ENCODE assay signal across 8 mouse cellular contexts in the genomic region with DNA sequence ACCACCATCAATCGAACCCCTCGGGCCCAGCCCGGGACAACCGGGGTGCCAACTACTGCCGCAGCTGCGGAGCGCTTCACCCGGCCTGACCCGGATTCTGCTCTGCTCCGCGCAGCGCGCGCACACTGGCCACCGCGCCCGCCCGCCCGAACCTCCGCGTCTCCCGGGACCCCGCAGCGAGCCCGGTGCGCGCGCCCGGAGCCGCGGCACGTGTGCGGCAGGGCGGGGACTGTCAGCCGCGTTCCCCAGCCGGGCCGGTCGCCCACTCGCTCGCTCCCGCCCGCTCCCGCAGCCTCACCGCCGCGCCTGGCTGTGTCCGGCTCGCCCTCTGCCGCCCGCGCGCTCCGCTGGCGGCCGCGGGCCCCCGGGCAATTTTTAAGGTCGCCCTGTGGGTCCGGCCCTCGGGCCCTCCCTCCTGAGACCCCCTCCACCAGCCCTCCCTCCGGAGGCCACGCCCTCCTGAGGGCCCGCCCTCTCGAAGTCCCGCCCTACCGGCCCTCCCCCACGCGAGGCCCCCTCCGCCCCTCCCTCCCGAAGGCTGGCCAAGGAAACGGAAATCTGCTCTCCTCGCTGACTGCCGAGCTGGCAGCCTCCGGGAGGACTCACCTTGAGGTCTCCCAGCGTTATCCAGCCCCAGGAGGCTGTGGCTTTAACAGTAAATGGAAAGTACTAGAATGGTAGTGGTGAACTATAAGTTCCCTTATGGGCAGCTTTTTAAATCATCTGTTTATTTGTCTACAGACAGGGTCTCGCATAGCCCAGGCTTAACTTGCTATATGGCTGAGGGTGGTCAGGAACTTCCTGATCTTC. TPM values are rescaled to one million over a fixed set of nuclear protein-coding genes. Genes with fewer than 3 reads are reported as not detected.
DNase-seq lines count a peak whose midpoint lies in the region; ATAC-seq and TF ChIP-seq lines count a peak whose summit lies in the region.

A gene (minus strand): TSS at position 456 of the 810 bp plus-strand sequence.

- H3K27me3 ChIP-seq in hindbrain, postnatal 0 days (ENCODE audit: insufficient read depth, low read length) = no peaks in the 10 kb centered on the region

- peak; percentile 95 for DNase-seq in ZHBTc4 (ENCODE audit: low read depth, low spot score)
- peak; percentile 64 to 86 for DNase-seq in cerebellum, postnatal 4 days (ENCODE audit: low spot score in 2 of 2)
- peak; percentile 91 for DNase-seq in gastrocnemius, adult 18-20 months (ENCODE audit: low spot score)
- peak; percentile 94 for DNase-seq in hindbrain, postnatal 0 days (ENCODE audit: low spot score)
- peak; percentile 58 to 75 for DNase-seq in left cerebral cortex, adult 9 months (ENCODE audit: low spot score in 2 of 2)
- peak; percentile 85 for DNase-seq in right cerebral cortex, postnatal 14 days
- DNase-seq in urinary bladder, postnatal 36 days (ENCODE audit: low spot score in 2 of 2) = peak; percentile 84 to 88

- peak within 1 kb of the TSS; percentile 80 for H3K27ac ChIP-seq in hindbrain, postnatal 0 days

- peak within 1 kb of the TSS; percentile 82 for H3K4me2 ChIP-seq in hindbrain, postnatal 0 days (ENCODE audit: low read depth, low read length)

- peak; percentile 95 for ATAC-seq in hindbrain, postnatal 0 days
- peak; percentile 89 for ATAC-seq in megakaryocyte progenitor cell, adult 5-6 weeks (replicated peaks; ENCODE audit: poor library complexity)

- peak within 1 kb of the TSS; percentile 82 for H3K4me3 ChIP-seq in hindbrain, postnatal 0 days (ENCODE audit: low read length)

- H3K9ac ChIP-seq in hindbrain, postnatal 0 days (replicated peaks; ENCODE audit: low read length) = peak within 1 kb of the TSS; percentile 70

- no peaks in the 10 kb centered on the region for H3K4me1 ChIP-seq in hindbrain, postnatal 0 days (ENCODE audit: insufficient read depth, low read length)

- no peaks in the 10 kb centered on the region for H3K9me3 ChIP-seq in hindbrain, postnatal 0 days (ENCODE audit: low read length)

- no peak for TF ChIP-seq CTCF in hindbrain, postnatal 0 days (IDR thresholded peaks at IDR 0.05; ENCODE audit: low read depth)

- no peaks in the 10 kb centered on the region for H3K36me3 ChIP-seq in hindbrain, postnatal 0 days (ENCODE audit: insufficient read depth, low read length)

- under 1% methylated on average over 69 of the region's 77 CpGs for WGBS in hindbrain, postnatal 0 days

RNA-seq across cellular contexts. Expression of the gene that starts here (rescaled TPM):
- 1 to 10 TPM; 9.0 to 9.9 TPM for total RNA-seq in gastrocnemius, adult 18-20 months (2021)
- total RNA-seq in hindbrain, postnatal 0 days (2014; rRNA removed) = 8.5 and 9.3 TPM in 2 replicates
- 9.3 and 9.9 TPM in 2 replicates for polyA plus RNA-seq in hindbrain, postnatal 0 days (2015; fragmentation: Nextera tagmentation; extraction: Ambion mirVana)
- total RNA-seq in megakaryocyte progenitor cell, adult 5-6 weeks (2015) = 9.4 and 10.0 TPM in 2 replicates
- total RNA-seq in megakaryocyte progenitor cell, adult 5-6 weeks (2017) = 11.9 and 13.2 TPM in 2 replicates

Comparison
In these comparisons a context has a peak if more than half of its experiments do, and no peak if none do; other contexts are left out.
1. Peak in every context shown above with its lines: DNase-seq, ATAC-seq, H3K4me3 ChIP-seq and H3K27ac ChIP-seq.